Comparison of ENCODE assay signal across 8 mouse cellular contexts in the genomic region with DNA sequence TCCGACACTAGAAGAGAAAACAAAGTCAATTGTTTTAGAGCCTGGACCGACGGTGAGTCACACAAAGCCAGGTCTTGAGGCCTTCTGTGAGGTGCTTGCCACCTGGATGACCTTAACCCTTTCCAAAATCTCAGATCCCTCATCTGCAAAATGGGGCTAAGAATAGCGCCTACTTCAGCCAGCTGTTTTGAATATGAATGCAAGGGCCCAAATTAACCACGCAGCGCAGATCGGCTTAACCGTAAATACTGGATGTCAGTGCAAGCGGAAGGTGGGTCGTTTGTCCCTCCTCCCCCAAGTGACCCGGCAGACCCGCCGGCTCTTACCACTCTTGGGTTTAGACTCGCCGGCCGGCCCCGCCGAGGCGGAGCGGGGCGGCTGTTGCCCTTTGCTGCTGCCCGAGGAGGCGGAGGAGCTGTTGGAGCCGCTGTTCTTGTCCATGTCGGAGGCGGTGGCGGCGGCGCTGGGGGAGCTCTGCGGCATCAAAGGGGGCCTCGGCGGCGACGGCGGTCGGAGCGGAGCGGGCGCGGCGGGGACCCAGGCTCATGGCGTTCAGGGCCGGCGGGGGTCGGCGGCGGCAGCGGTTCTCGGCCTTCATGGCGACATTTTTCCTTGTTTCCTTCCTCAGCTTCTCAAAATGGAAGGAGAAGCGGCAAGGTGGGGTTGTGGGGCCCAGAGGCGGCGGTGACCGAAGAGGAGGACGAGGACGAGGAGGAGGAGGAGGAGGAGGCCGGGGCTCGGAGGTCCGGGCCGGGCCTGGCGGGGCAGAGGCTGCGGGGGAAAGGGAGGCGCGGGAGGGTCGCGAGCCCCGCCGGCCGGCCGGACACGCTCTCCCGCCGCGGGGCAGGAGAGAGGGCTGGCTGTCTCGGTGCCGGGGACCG. TPM values are rescaled to one million over a fixed set of nuclear protein-coding genes. Genes with fewer than 3 reads are reported as not detected.
A peak's percentile ranks its signal among the peaks of the same experiment; 100 is the strongest.
DNase-seq lines count a peak whose midpoint lies in the region; ATAC-seq and TF ChIP-seq lines count a peak whose summit lies in the region.

No protein-coding gene starts in this region.

- H3K36me3 ChIP-seq in forebrain, embryonic 13.5 days (ENCODE audit: poor library complexity, severe bottlenecking) = peaks cover 12% of the 10 kb centered on the region
- peaks cover 9% of the 10 kb centered on the region for H3K36me3 ChIP-seq in hindbrain, embryonic 12.5 days
- H3K36me3 ChIP-seq in limb, embryonic 14.5 days (ENCODE audit: control insufficient read depth, insufficient read depth, low read length) = peaks cover 23% of the 10 kb centered on the region
- peaks cover 9% of the 10 kb centered on the region for H3K36me3 ChIP-seq in midbrain, embryonic 13.5 days
- 0 out of 2 replicates have a peak, but pooled peaks cover 2% of the 10 kb centered on the region for H3K36me3 ChIP-seq in spleen, adult 2 months (ENCODE audit: control insufficient read depth, insufficient read depth, low read length)

- H3K4me3 ChIP-seq in forebrain, embryonic 13.5 days = peak overlapping the region; percentile 100
- peak overlapping the region; percentile 100 for H3K4me3 ChIP-seq in hindbrain, embryonic 12.5 days
- H3K4me3 ChIP-seq in limb, embryonic 14.5 days (replicated peaks; ENCODE audit: low read length) = peak overlapping the region; percentile 99
- H3K4me3 ChIP-seq in midbrain, embryonic 13.5 days (replicated peaks) = peak overlapping the region; percentile 98
- H3K4me3 ChIP-seq in spleen, adult 2 months (ENCODE audit: extremely low read depth, insufficient read depth, insufficient read length) = peak overlapping the region; percentile 89

- peak; percentile 20 to 59 for DNase-seq in heart, adult 18-20 months
- DNase-seq in heart, adult 8-10 months (ENCODE audit: low spot score) = no peak
- DNase-seq in adrenal gland, postnatal 25 days = peak; percentile 53
- no peak for DNase-seq in limb, embryonic 14.5 days (ENCODE audit: low spot score)
- peak in 1 of 2 experiments; percentile 29 for DNase-seq in spleen, adult 2 months (ENCODE audit: low read depth in 1 of 2, low spot score in 2 of 2)

- TF ChIP-seq CTCF in spleen, adult 2 months (IDR thresholded peaks at IDR 0.05; ENCODE audit: extremely low read depth, insufficient read depth, insufficient read length, insufficient replicate concordance) = no peak

- ATAC-seq in forebrain, embryonic 13.5 days = peak; percentile 17; the same call in 1 of the 2 replicates
- peak; percentile 63; the same call in 1 of the 2 replicates for ATAC-seq in hindbrain, embryonic 12.5 days (ENCODE audit: low FRiP score)
- ATAC-seq in limb, embryonic 14.5 days (ENCODE audit: low FRiP score, low read depth) = peak; percentile 61
- ATAC-seq in midbrain, embryonic 13.5 days = peak; percentile 79

- no peaks in the 10 kb centered on the region for H3K27me3 ChIP-seq in forebrain, embryonic 13.5 days
- no peaks in the 10 kb centered on the region for H3K27me3 ChIP-seq in hindbrain, embryonic 12.5 days
- no peaks in the 10 kb centered on the region for H3K27me3 ChIP-seq in limb, embryonic 14.5 days (ENCODE audit: control insufficient read depth, insufficient read depth, low read length)
- no peaks in the 10 kb centered on the region for H3K27me3 ChIP-seq in midbrain, embryonic 13.5 days
- no peaks in the 10 kb centered on the region for H3K27me3 ChIP-seq in spleen, adult 2 months (ENCODE audit: control insufficient read depth, insufficient read depth, low read length)

- H3K4me2 ChIP-seq in forebrain, embryonic 13.5 days = peak overlapping the region; percentile 91
- peak overlapping the region; percentile 91 for H3K4me2 ChIP-seq in hindbrain, embryonic 12.5 days (replicated peaks)
- peak overlapping the region; percentile 87 for H3K4me2 ChIP-seq in limb, embryonic 14.5 days (replicated peaks; ENCODE audit: low read depth, low read length, severe bottlenecking)
- H3K4me2 ChIP-seq in midbrain, embryonic 13.5 days (replicated peaks) = peak overlapping the region; percentile 90

- H3K4me1 ChIP-seq in forebrain, embryonic 13.5 days = peaks cover 39% of the 10 kb centered on the region
- H3K4me1 ChIP-seq in hindbrain, embryonic 12.5 days = peaks cover 33% of the 10 kb centered on the region
- peaks cover 25% of the 10 kb centered on the region for H3K4me1 ChIP-seq in limb, embryonic 14.5 days (ENCODE audit: control insufficient read depth, insufficient read depth, low read length)
- peaks cover 50% of the 10 kb centered on the region for H3K4me1 ChIP-seq in midbrain, embryonic 13.5 days (replicated peaks)
- peaks cover 6% of the 10 kb centered on the region; the same call in 1 of the 2 replicates for H3K4me1 ChIP-seq in spleen, adult 2 months (ENCODE audit: control insufficient read depth, insufficient read depth, insufficient read length)

- H3K9me3 ChIP-seq in forebrain, embryonic 13.5 days (replicated peaks) = no peaks in the 10 kb centered on the region; the same call in 1 of the 2 replicates
- no peaks in the 10 kb centered on the region for H3K9me3 ChIP-seq in hindbrain, embryonic 12.5 days (replicated peaks)
- no peaks in the 10 kb centered on the region for H3K9me3 ChIP-seq in limb, embryonic 14.5 days (ENCODE audit: control insufficient read depth, low read length)
- H3K9me3 ChIP-seq in midbrain, embryonic 13.5 days = no peaks in the 10 kb centered on the region

- under 1% methylated on average over 62 of the region's 77 CpGs for WGBS in forebrain, embryonic 13.5 days
- whole genome bisulfite sequencing in hindbrain, embryonic 12.5 days = under 1% methylated on average over 75 of the region's 77 CpGs
- under 1% methylated on average over 55 of the region's 77 CpGs for WGBS in limb, embryonic 14.5 days
- WGBS in midbrain, embryonic 13.5 days = under 1% methylated on average over 67 of the region's 77 CpGs
- under 1% methylated on average over 76 of the region's 77 CpGs for WGBS in spleen, adult 2 months

- TF ChIP-seq POLR2A in limb, embryonic 14.5 days (IDR thresholded peaks at IDR 0.05; ENCODE audit: borderline replicate concordance, extremely low read depth, insufficient read depth, insufficient read length) = no peak
- no peak for TF ChIP-seq POLR2A in spleen, adult 2 months (IDR thresholded peaks at IDR 0.05; ENCODE audit: low read depth, low read length)

- peak overlapping the region; percentile 80 for H3K27ac ChIP-seq in forebrain, embryonic 13.5 days
- peak overlapping the region; percentile 87 for H3K27ac ChIP-seq in hindbrain, embryonic 12.5 days
- H3K27ac ChIP-seq in limb, embryonic 14.5 days (replicated peaks; ENCODE audit: low read depth, low read length) = peak overlapping the region; percentile 76
- peak overlapping the region; percentile 90 for H3K27ac ChIP-seq in midbrain, embryonic 13.5 days
- H3K27ac ChIP-seq in spleen, adult 2 months (ENCODE audit: insufficient read depth, low read length) = peak overlapping the region; percentile 68

- peak overlapping the region; percentile 98 for H3K9ac ChIP-seq in forebrain, embryonic 13.5 days
- peak overlapping the region; percentile 99 for H3K9ac ChIP-seq in hindbrain, embryonic 12.5 days
- H3K9ac ChIP-seq in limb, embryonic 14.5 days (ENCODE audit: low read depth, low read length, severe bottlenecking) = peak overlapping the region; percentile 93
- peak overlapping the region; percentile 100 for H3K9ac ChIP-seq in midbrain, embryonic 13.5 days (replicated peaks)

RNA-seq across cellular contexts. Expression of a gene that starts 0.5 kb away (rescaled TPM):
- total RNA-seq in heart, adult 18-20 months (2021) = 100 to 1,000 TPM; 373 to 434 TPM
- 100 to 1,000 TPM; 355 to 414 (median 370) TPM for total RNA-seq in heart, adult 8-10 months (2022)
- total RNA-seq in adrenal gland, postnatal 25 days (2021) = 269 and 281 TPM in 2 replicates
- polyA plus RNA-seq in forebrain, embryonic 13.5 days (2015; fragmentation: Nextera tagmentation; extraction: Ambion mirVana) = 134 and 138 TPM in 2 replicates
- 197 and 202 TPM in 2 replicates for polyA plus RNA-seq in hindbrain, embryonic 12.5 days (2016; fragmentation: Nextera tagmentation; extraction: Ambion mirVana)
- polyA plus RNA-seq in limb, embryonic 14.5 days (2012; rRNA removed) = 163 and 180 TPM in 2 replicates
- polyA plus RNA-seq in limb, embryonic 14.5 days (2014; fragmentation: Nextera tagmentation; extraction: Ambion mirVana) = 86.7 and 95.6 TPM in 2 replicates
- polyA plus RNA-seq in midbrain, embryonic 13.5 days (2015; fragmentation: Nextera tagmentation; extraction: Ambion mirVana) = 146 and 160 TPM in 2 replicates
- 124 and 125 TPM in 2 replicates for polyA plus RNA-seq in spleen, adult 2 months (2012; rRNA removed)

RNA-seq across cellular contexts. Expression of a gene that starts 7.3 kb away (rescaled TPM):
- total RNA-seq in heart, adult 18-20 months (2021) = 100 to 1,000 TPM; 150 to 174 TPM
- 100 to 1,000 TPM; 138 to 171 (median 161) TPM for total RNA-seq in heart, adult 8-10 months (2022)
- 51.0 and 53.0 TPM in 2 replicates for total RNA-seq in adrenal gland, postnatal 25 days (2021)
- polyA plus RNA-seq in forebrain, embryonic 13.5 days (2015; fragmentation: Nextera tagmentation; extraction: Ambion mirVana) = 53.7 and 54.0 TPM in 2 replicates
- 48.1 and 51.3 TPM in 2 replicates for polyA plus RNA-seq in hindbrain, embryonic 12.5 days (2016; fragmentation: Nextera tagmentation; extraction: Ambion mirVana)
- 11.5 and 13.7 TPM in 2 replicates for polyA plus RNA-seq in limb, embryonic 14.5 days (2012; rRNA removed)
- 38.5 and 39.9 TPM in 2 replicates for polyA plus RNA-seq in limb, embryonic 14.5 days (2014; fragmentation: Nextera tagmentation; extraction: Ambion mirVana)
- polyA plus RNA-seq in midbrain, embryonic 13.5 days (2015; fragmentation: Nextera tagmentation; extraction: Ambion mirVana) = 51.8 and 56.8 TPM in 2 replicates
- 6.3 and 6.6 TPM in 2 replicates for polyA plus RNA-seq in spleen, adult 2 months (2012; rRNA removed)

RNA-seq across cellular contexts. Expression of a gene that starts 28.6 kb away (rescaled TPM):
- total RNA-seq in heart, adult 18-20 months (2021) = 10 to 100 TPM; 95.3 to 98.8 TPM
- 10 to 100 TPM; 52.9 to 84.2 (median 71.3) TPM for total RNA-seq in heart, adult 8-10 months (2022)
- total RNA-seq in adrenal gland, postnatal 25 days (2021) = 243 and 326 TPM in 2 replicates
- polyA plus RNA-seq in forebrain, embryonic 13.5 days (2015; fragmentation: Nextera tagmentation; extraction: Ambion mirVana) = 1,571 and 1,757 TPM in 2 replicates
- 1,295 and 1,383 TPM in 2 replicates for polyA plus RNA-seq in hindbrain, embryonic 12.5 days (2016; fragmentation: Nextera tagmentation; extraction: Ambion mirVana)
- 503 and 1,052 TPM in 2 replicates for polyA plus RNA-seq in limb, embryonic 14.5 days (2012; rRNA removed)
- polyA plus RNA-seq in limb, embryonic 14.5 days (2014; fragmentation: Nextera tagmentation; extraction: Ambion mirVana) = 1,814 and 1,833 TPM in 2 replicates
- 1,401 and 1,414 TPM in 2 replicates for polyA plus RNA-seq in midbrain, embryonic 13.5 days (2015; fragmentation: Nextera tagmentation; extraction: Ambion mirVana)
- polyA plus RNA-seq in spleen, adult 2 months (2012; rRNA removed) = 135 and 214 TPM in 2 replicates

RNA-seq across cellular contexts. Expression of a gene that starts 36.5 kb away (rescaled TPM):
- total RNA-seq in heart, adult 18-20 months (2021) = 10 to 100 TPM; 35.6 to 37.4 TPM
- 10 to 100 TPM; 26.6 to 35.1 (median 32.8) TPM for total RNA-seq in heart, adult 8-10 months (2022)
- 77.2 and 94.0 TPM in 2 replicates for total RNA-seq in adrenal gland, postnatal 25 days (2021)
- 102 and 112 TPM in 2 replicates for polyA plus RNA-seq in forebrain, embryonic 13.5 days (2015; fragmentation: Nextera tagmentation; extraction: Ambion mirVana)
- polyA plus RNA-seq in hindbrain, embryonic 12.5 days (2016; fragmentation: Nextera tagmentation; extraction: Ambion mirVana) = 78.6 and 90.5 TPM in 2 replicates
- 51.6 and 61.7 TPM in 2 replicates for polyA plus RNA-seq in limb, embryonic 14.5 days (2012; rRNA removed)
- 90.3 and 107 TPM in 2 replicates for polyA plus RNA-seq in limb, embryonic 14.5 days (2014; fragmentation: Nextera tagmentation; extraction: Ambion mirVana)
- 87.7 and 110 TPM in 2 replicates for polyA plus RNA-seq in midbrain, embryonic 13.5 days (2015; fragmentation: Nextera tagmentation; extraction: Ambion mirVana)
- polyA plus RNA-seq in spleen, adult 2 months (2012; rRNA removed) = 55.6 and 85.5 TPM in 2 replicates

RNA-seq across cellular contexts. Expression of a gene that starts 54.8 kb away (rescaled TPM):
- total RNA-seq in heart, adult 18-20 months (2021) = 10 to 100 TPM; 18.2 to 19.2 TPM
- total RNA-seq in heart, adult 8-10 months (2022) = 10 to 100 TPM; 14.2 to 15.5 (median 14.4) TPM
- total RNA-seq in adrenal gland, postnatal 25 days (2021) = 74.5 and 77.0 TPM in 2 replicates
- polyA plus RNA-seq in forebrain, embryonic 13.5 days (2015; fragmentation: Nextera tagmentation; extraction: Ambion mirVana) = 255 and 263 TPM in 2 replicates
- polyA plus RNA-seq in hindbrain, embryonic 12.5 days (2016; fragmentation: Nextera tagmentation; extraction: Ambion mirVana) = 306 and 309 TPM in 2 replicates
- polyA plus RNA-seq in limb, embryonic 14.5 days (2012; rRNA removed) = 132 and 137 TPM in 2 replicates
- polyA plus RNA-seq in limb, embryonic 14.5 days (2014; fragmentation: Nextera tagmentation; extraction: Ambion mirVana) = 252 and 271 TPM in 2 replicates
- 193 and 203 TPM in 2 replicates for polyA plus RNA-seq in midbrain, embryonic 13.5 days (2015; fragmentation: Nextera tagmentation; extraction: Ambion mirVana)
- polyA plus RNA-seq in spleen, adult 2 months (2012; rRNA removed) = 57.8 and 102 TPM in 2 replicates

Comparison
In these comparisons a context has a peak if more than half of its experiments do, and no peak if none do; other contexts are left out.
1. DNase-seq: peak in heart, adult 18-20 months (2 of 2) and adrenal gland, postnatal 25 days (single experiment); none in heart, adult 8-10 months (single experiment) and limb, embryonic 14.5 days (single experiment).
2. ATAC-seq: peak in every context shown above with its lines; median percentile 79 in midbrain, embryonic 13.5 days; 63 in hindbrain, embryonic 12.5 days; 61 in limb, embryonic 14.5 days; 17 in forebrain, embryonic 13.5 days.
3. Peak in every context shown above with its lines, with median percentiles within 50 percentile points of each other: H3K27ac ChIP-seq, H3K4me2 ChIP-seq, H3K4me3 ChIP-seq and H3K9ac ChIP-seq.